Mouse (Mus musculus): ENCODE results near the gene Natd1.
A peak's percentile ranks its signal among the peaks of the same experiment; 100 is the strongest.

DNA sequence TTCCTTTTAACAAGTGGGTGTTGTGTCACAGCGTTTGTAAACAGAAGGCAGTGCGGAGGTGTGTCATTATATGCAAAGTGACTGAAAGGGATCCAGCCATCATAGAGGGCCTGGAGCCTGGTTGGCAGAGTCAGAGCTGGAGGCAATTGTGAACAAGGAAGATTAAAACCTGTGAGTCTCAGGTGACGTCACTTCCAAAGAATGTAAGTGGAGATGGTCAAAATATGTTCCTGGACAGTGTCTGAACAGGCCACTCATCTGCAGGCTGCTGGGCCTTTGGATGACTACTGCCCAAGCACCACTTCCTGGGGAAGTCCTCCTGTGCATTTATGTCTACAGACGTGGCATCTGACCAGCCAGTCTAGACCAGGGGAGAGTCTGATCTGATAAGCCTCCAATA lies 651 bp upstream of the Natd1 start:
- TF ChIP-seq GATA1 (IDR thresholded peaks at IDR 0.05; ENCODE audit: low read length) (0 out of 2 replicates have a peak, but pooled peaks have one; percentile 40), TAL1 (IDR thresholded peaks at IDR 0.05; ENCODE audit: low read length) (no peak)
